In genomic region chr4:29133404-29134307, GRCm38 (mm10) we compare ENCODE assay signal across 15 mouse cellular contexts.
DNase-seq lines count a peak whose midpoint lies in the region; ATAC-seq lines count a peak whose summit lies in the region.
"Had no signal": no experiment of that assay in that cellular context is flagged by ENCODE, and none has a peak within 500 bp of the region (broad histone marks: within the 10 kb centered on the region; RNA-seq: fewer than 3 reads in every experiment).

No protein-coding gene starts in this region.

- 23% methylated on average over 21 of the region's 21 CpGs for WGBS in kidney, embryonic 14.5 days
- 50% methylated on average over 21 of the region's 21 CpGs for WGBS in neural tube, embryonic 11.5 days
- WGBS in stomach, embryonic 16.5 days: 47% methylated on average over 21 of the region's 21 CpGs

- no peak overlapping the region for H3K9ac ChIP-seq in kidney, embryonic 14.5 days (ENCODE audit: low read depth, low read length)
- H3K9ac ChIP-seq in neural tube, embryonic 11.5 days (ENCODE audit: low read length): no peak overlapping the region
- no peak overlapping the region for H3K9ac ChIP-seq in stomach, embryonic 16.5 days (ENCODE audit: low read length)
- H3K9ac ChIP-seq: forebrain, embryonic 15.5 days; midbrain, embryonic 13.5 days had no signal

- peak; percentile 83 for ATAC-seq in kidney, embryonic 14.5 days (ENCODE audit: low FRiP score, low TSS enrichment)
- 0 out of 2 replicates have a peak, but pooled peaks have one; percentile 32 for ATAC-seq in neural tube, embryonic 11.5 days (ENCODE audit: insufficient read depth, low FRiP score, low TSS enrichment)
- no peak for ATAC-seq in stomach, embryonic 16.5 days (ENCODE audit: insufficient read depth, low FRiP score)
- ATAC-seq: forebrain, embryonic 15.5 days; midbrain, embryonic 13.5 days had no signal

- DNase-seq in cerebellum, postnatal 10 days: peak; percentile 71 to 78
- no peak for DNase-seq in cerebellum, postnatal 4 days (ENCODE audit: low spot score in 2 of 2)
- DNase-seq in kidney, adult 11 months: no peak
- DNase-seq in neural tube, embryonic 11.5 days (ENCODE audit: low spot score): no peak
- no peak for DNase-seq in neural tube, embryonic 10.5 days (ENCODE audit: extremely low spot score, low spot score)
- DNase-seq in layer of hippocampus, adult 11-12 months (ENCODE audit: low spot score): no peak
- DNase-seq: embryo, embryonic 11 days; heart, adult 11 months; thymus, postnatal 4 days had no signal

- H3K27me3 ChIP-seq in kidney, embryonic 14.5 days (ENCODE audit: control insufficient read depth, insufficient read depth, low read length): no peaks in the 10 kb centered on the region
- no peaks in the 10 kb centered on the region for H3K27me3 ChIP-seq in neural tube, embryonic 11.5 days (ENCODE audit: control insufficient read depth, insufficient read depth, low read length)
- no peaks in the 10 kb centered on the region for H3K27me3 ChIP-seq in stomach, embryonic 16.5 days (ENCODE audit: control insufficient read depth, insufficient read depth, low read length)

- H3K36me3 ChIP-seq in kidney, embryonic 14.5 days (ENCODE audit: control insufficient read depth, insufficient read depth, low read length): no peaks in the 10 kb centered on the region
- H3K36me3 ChIP-seq in neural tube, embryonic 11.5 days (ENCODE audit: control insufficient read depth, insufficient read depth, low read length): no peaks in the 10 kb centered on the region
- H3K36me3 ChIP-seq in stomach, embryonic 16.5 days (ENCODE audit: control insufficient read depth, insufficient read depth, low read length): no peaks in the 10 kb centered on the region
- H3K36me3 ChIP-seq: forebrain, embryonic 15.5 days; midbrain, embryonic 13.5 days had no signal

- H3K4me3 ChIP-seq in kidney, embryonic 14.5 days (ENCODE audit: low read length): no peak overlapping the region; the same call in 1 of the 2 replicates
- no peak overlapping the region for H3K4me3 ChIP-seq in neural tube, embryonic 11.5 days (ENCODE audit: low read depth, low read length)
- H3K4me3 ChIP-seq in stomach, embryonic 16.5 days (replicated peaks; ENCODE audit: low read length): no peak overlapping the region
- H3K4me3 ChIP-seq: forebrain, embryonic 15.5 days; layer of hippocampus, adult 2 months; midbrain, embryonic 13.5 days had no signal

- H3K4me2 ChIP-seq in kidney, embryonic 14.5 days (replicated peaks; ENCODE audit: low read depth, low read length): peak overlapping the region; percentile 31
- H3K4me2 ChIP-seq in neural tube, embryonic 11.5 days (ENCODE audit: low read depth): no peak overlapping the region
- H3K4me2 ChIP-seq in stomach, embryonic 16.5 days (ENCODE audit: low read depth, low read length): peak overlapping the region; percentile 41
- H3K4me2 ChIP-seq: forebrain, embryonic 15.5 days; liver, embryonic 11.5 days; midbrain, embryonic 13.5 days had no signal

- H3K9me3 ChIP-seq in kidney, embryonic 14.5 days (ENCODE audit: control insufficient read depth, low read length): no peaks in the 10 kb centered on the region
- no peaks in the 10 kb centered on the region for H3K9me3 ChIP-seq in neural tube, embryonic 11.5 days (ENCODE audit: control insufficient read depth, low read length)
- no peaks in the 10 kb centered on the region for H3K9me3 ChIP-seq in stomach, embryonic 16.5 days (replicated peaks; ENCODE audit: control insufficient read depth, low read length)
- H3K9me3 ChIP-seq: forebrain, embryonic 15.5 days; midbrain, embryonic 13.5 days had no signal

- H3K27ac ChIP-seq in kidney, embryonic 14.5 days (ENCODE audit: low read depth, low read length): peak overlapping the region; percentile 59; the same call in 1 of the 2 replicates
- H3K27ac ChIP-seq in neural tube, embryonic 11.5 days (ENCODE audit: low read depth, low read length): 0 out of 2 replicates have a peak overlapping the region, but pooled peaks have one; percentile 10
- H3K27ac ChIP-seq in stomach, embryonic 16.5 days (ENCODE audit: low read length): no peak overlapping the region
- H3K27ac ChIP-seq: forebrain, embryonic 15.5 days; layer of hippocampus, adult 2 months; midbrain, embryonic 13.5 days had no signal

- H3K4me1 ChIP-seq in kidney, embryonic 14.5 days (ENCODE audit: control insufficient read depth, insufficient read depth, low read length): no peaks in the 10 kb centered on the region
- H3K4me1 ChIP-seq in neural tube, embryonic 11.5 days (ENCODE audit: control insufficient read depth, insufficient read depth, low read length): no peaks in the 10 kb centered on the region
- no peaks in the 10 kb centered on the region for H3K4me1 ChIP-seq in stomach, embryonic 16.5 days (ENCODE audit: control insufficient read depth, insufficient read depth, low read length)
- H3K4me1 ChIP-seq: forebrain, embryonic 15.5 days had no signal

Comparison
In these comparisons a context has a peak if more than half of its experiments do, and no peak if none do; other contexts are left out.
1. DNase-seq: peak in cerebellum, postnatal 10 days (2 of 2); none in cerebellum, postnatal 4 days (0 of 2), kidney, adult 11 months (single experiment), neural tube, embryonic 11.5 days (single experiment), neural tube, embryonic 10.5 days (single experiment) and layer of hippocampus, adult 11-12 months (single experiment).